ENCODE assay signal across 9 mouse cellular contexts in the genomic region with DNA sequence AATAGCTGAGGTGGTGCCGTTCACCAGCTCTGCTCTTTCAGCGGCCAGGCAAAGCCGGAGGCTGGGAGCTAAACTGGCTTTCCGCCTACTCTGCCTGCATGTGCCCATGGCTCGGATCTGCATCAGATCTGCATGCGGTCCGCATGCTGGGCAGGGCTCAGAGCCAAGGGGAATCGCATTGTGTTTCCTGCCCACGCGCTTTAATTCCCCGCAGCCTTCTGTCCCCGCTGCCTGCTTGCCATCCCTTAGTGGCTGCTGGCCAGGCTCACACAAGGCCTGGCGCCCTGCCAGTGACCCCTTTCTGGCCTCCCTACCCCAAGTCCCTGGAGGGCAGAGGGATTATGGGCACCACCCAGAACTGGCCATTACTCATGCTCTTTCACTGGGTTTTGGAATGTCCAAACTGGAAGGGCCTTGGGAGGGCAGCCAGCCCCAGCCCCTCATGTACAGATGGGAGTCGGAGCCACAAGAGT. TPM values are rescaled to one million over a fixed set of nuclear protein-coding genes. Genes with fewer than 3 reads are reported as not detected.
DNase-seq lines count a peak whose midpoint lies in the region; ATAC-seq lines count a peak whose summit lies in the region.
"Had no signal": no experiment of that assay in that cellular context is flagged by ENCODE, and none has a peak within 500 bp of the region (broad histone marks: within the 10 kb centered on the region; RNA-seq: fewer than 3 reads in every experiment).

No protein-coding gene starts in this region.

- no peaks in the 10 kb centered on the region for H3K9me3 ChIP-seq in midbrain, embryonic 16.5 days (replicated peaks; ENCODE audit: control insufficient read depth, low read length, poor library complexity, severe bottlenecking)

- H3K27ac ChIP-seq in midbrain, embryonic 16.5 days (ENCODE audit: low read length), result no peak overlapping the region

- WGBS in midbrain, embryonic 16.5 days, result 49% methylated on average over 14 of the region's 14 CpGs

- H3K4me3 ChIP-seq in midbrain, embryonic 16.5 days (ENCODE audit: low read depth, low read length), result no peak overlapping the region

- H3K4me1 ChIP-seq in midbrain, embryonic 16.5 days (ENCODE audit: control insufficient read depth, insufficient read depth, low read length), result 0 out of 2 replicates have a peak, but pooled peaks cover 2% of the 10 kb centered on the region

- no peak overlapping the region for H3K9ac ChIP-seq in midbrain, embryonic 16.5 days (ENCODE audit: low read depth, low read length)

- H3K36me3 ChIP-seq in midbrain, embryonic 16.5 days (ENCODE audit: control insufficient read depth, insufficient read depth, low read length), result peaks cover 21% of the 10 kb centered on the region

- peak; percentile 17 for DNase-seq in 416B (ENCODE audit: low read depth)
- DNase-seq in adrenal gland, postnatal 14 days, result peak; percentile 90
- peak; percentile 59 to 69 for DNase-seq in heart, postnatal 14 days
- peak; percentile 93 for DNase-seq in layer of hippocampus, adult 9-11 months
- no peak for DNase-seq in spleen, postnatal 14 days (ENCODE audit: low spot score in 2 of 2)
- no peak for DNase-seq in embryo, embryonic 10.5 days (ENCODE audit: low spot score)

- intact Hi-C loops in heart, postnatal 14 days (cut with DNase I), result no loop called here

- H3K4me2 ChIP-seq in midbrain, embryonic 16.5 days (ENCODE audit: low read length), result no peak overlapping the region

- ATAC-seq in frontal cortex, adult (ENCODE audit: low TSS enrichment), result peak; percentile 72
- peak; percentile 81 for ATAC-seq in midbrain, embryonic 16.5 days

- H3K27me3 ChIP-seq in midbrain, embryonic 16.5 days (ENCODE audit: control insufficient read depth, insufficient read depth, low read depth, low read length), result no peaks in the 10 kb centered on the region

RNA-seq across cellular contexts. Expression of a gene that starts 39.7 kb away (rescaled TPM):
- 162 and 178 TPM in 2 replicates for total RNA-seq in adrenal gland, postnatal 14 days (2021)
- 100 to 1,000 TPM; 104 to 128 TPM for total RNA-seq in heart, postnatal 14 days (2021)
- 167 and 180 TPM in 2 replicates for polyA plus RNA-seq in midbrain, embryonic 16.5 days (2015; fragmentation: Nextera tagmentation; extraction: Ambion mirVana)

RNA-seq across cellular contexts. Expression of a gene that starts 41.0 kb away (rescaled TPM):
- 82.2 and 85.0 TPM in 2 replicates for total RNA-seq in adrenal gland, postnatal 14 days (2021)
- 10 to 100 TPM; 44.6 to 49.6 TPM for total RNA-seq in heart, postnatal 14 days (2021)
- polyA plus RNA-seq in midbrain, embryonic 16.5 days (2015; fragmentation: Nextera tagmentation; extraction: Ambion mirVana), result 40.9 and 48.8 TPM in 2 replicates

RNA-seq across cellular contexts. Expression of a gene that starts 53.1 kb away (rescaled TPM):
- 0.41 and 0.78 TPM in 2 replicates for total RNA-seq in adrenal gland, postnatal 14 days (2021)
- not detected for total RNA-seq in heart, postnatal 14 days (2021)
- not detected in 2 replicates for polyA plus RNA-seq in midbrain, embryonic 16.5 days (2015; fragmentation: Nextera tagmentation; extraction: Ambion mirVana)
- polyA plus RNA-seq: limb, embryonic 11.5 days had no signal

RNA-seq across cellular contexts. Expression of a gene that starts 53.8 kb away (rescaled TPM):
- 37.0 and 44.4 TPM in 2 replicates for total RNA-seq in adrenal gland, postnatal 14 days (2021)
- total RNA-seq in heart, postnatal 14 days (2021), result 10 to 100 TPM; 13.6 to 14.3 TPM
- 66.3 and 67.6 TPM in 2 replicates for polyA plus RNA-seq in midbrain, embryonic 16.5 days (2015; fragmentation: Nextera tagmentation; extraction: Ambion mirVana)

Comparison
In these comparisons a context has a peak if more than half of its experiments do, and no peak if none do; other contexts are left out.
1. DNase-seq: peak in 416B (single experiment), adrenal gland, postnatal 14 days (single experiment), heart, postnatal 14 days (2 of 2) and layer of hippocampus, adult 9-11 months (single experiment); none in spleen, postnatal 14 days (0 of 2) and embryo, embryonic 10.5 days (single experiment).